Mouse (Mus musculus) intestine, embryonic 15.5 days (tissue): ENCODE results near the gene Lrrc8d. TPM values are rescaled to one million over a fixed set of nuclear protein-coding genes. Genes with fewer than 3 reads are reported as not detected.

ENCODE experiments used
- ATAC-seq: fragments of 200-750 bp; cut with Nextera tagmentation; 2 replicates; pipeline ENCODE4 v1.8.0; 2017; ENCODE audit warnings: moderate TSS enrichment, moderate library complexity
- H3K27ac ChIP-seq: fragments of 300-500 bp; sonication (generic); 2 replicates; pipeline ENCODE4 v1.5.1; 2015; ENCODE audit warnings: mild to moderate bottlenecking, inconsistent platforms
- H3K27me3 ChIP-seq: fragments of 300-500 bp; sonication (generic); replicated peaks from 2 replicates; pipeline ENCODE4 v1.6.1; 2015; ENCODE audit warnings: inconsistent platforms
- H3K36me3 ChIP-seq: fragments of 300-500 bp; sonication (generic); 2 replicates; pipeline ENCODE4 v1.6.1; 2015; ENCODE audit warnings: inconsistent platforms
- H3K4me1 ChIP-seq: fragments of 300-500 bp; sonication (generic); replicated peaks from 2 replicates; pipeline ENCODE4 v1.6.1; 2015; ENCODE audit warnings: inconsistent platforms
- H3K4me2 ChIP-seq: fragments of 300-500 bp; sonication (generic); replicated peaks from 2 replicates; pipeline ENCODE4 v1.6.1; 2015; ENCODE audit warnings: mild to moderate bottlenecking, inconsistent platforms
- H3K4me3 ChIP-seq: fragments of 300-500 bp; sonication (generic); replicated peaks from 2 replicates; pipeline ENCODE4 v1.5.1; 2015; ENCODE audit warnings: inconsistent platforms
- H3K9ac ChIP-seq: fragments of 300-500 bp; sonication (generic); 2 replicates; pipeline ENCODE4 v1.6.1; 2015; ENCODE audit warnings: inconsistent platforms
- H3K9me3 ChIP-seq: fragments of 300-500 bp; sonication (generic); 2 replicates; pipeline ENCODE4 v1.6.1; 2016; ENCODE audit warnings: inconsistent platforms
- WGBS: fragments of 180-500 bp; shearing (Covaris S2); methylation state at CpG from one replicate; pipeline ENCODE4 v1.1.7; 2015; 5-methylcytosine and 5-hydroxymethylcytosine counted together
- polyA plus RNA-seq: library from polyadenylated mRNA; unstranded; fragments of >200 nt; fragmentation: Nextera tagmentation; extraction: Ambion mirVana; gene quantifications from 2 replicates; pipeline ENCODE4 v1.2.1, GENCODE M21; 2015

The Lrrc8d gene
- 14.8 and 16.2 TPM in 2 replicates for polyA plus RNA-seq

- Histone ChIP-seq H3K9ac (peak within 1 kb of the TSS; percentile 87), H3K36me3 (no peaks in the 10 kb centered on the region), H3K4me3 (peak within 1 kb of the TSS; percentile 73), H3K4me2 (peak within 1 kb of the TSS; percentile 92), H3K27me3 (0 out of 2 replicates have a peak, but pooled peaks cover 2% of the 10 kb centered on the region), H3K9me3 (no peaks in the 10 kb centered on the region), H3K4me1 (peaks cover 15% of the 10 kb centered on the region; the same call in 1 of the 2 replicates), H3K27ac (peak within 1 kb of the TSS; percentile 94)
- WGBS = 2% methylated on average over 59 of the region's 60 CpGs
- peak; percentile 84 for ATAC-seq
Observed at GRCm38 (mm10) chr5:105699141-105700069, at the start of gene Lrrc8d. TSS of gene Lrrc8d (plus strand) at chr5:105699969.

- WGBS = 85% methylated on average over 8 of the region's 8 CpGs
- no peak overlapping the region for H3K4me3 ChIP-seq
- no peaks in the 10 kb centered on the region for H3K27me3 ChIP-seq
- peaks cover 12% of the 10 kb centered on the region; the same call in 1 of the 2 replicates for H3K4me1 ChIP-seq
- peak overlapping the region; percentile 30; the same call in 1 of the 2 replicates for H3K4me2 ChIP-seq
- H3K27ac ChIP-seq = no peak overlapping the region
- no peak for ATAC-seq
- H3K9ac ChIP-seq = no peak overlapping the region
- H3K36me3 ChIP-seq = no peaks in the 10 kb centered on the region
- H3K9me3 ChIP-seq = no peaks in the 10 kb centered on the region
Observed at GRCm38 (mm10) chr5:105650728-105651479, 48.9 kb upstream of the Lrrc8d start.

- no peak overlapping the region for H3K9ac ChIP-seq
Observed at GRCm38 (mm10) chr5:105651561-105651991, 48.2 kb upstream of the Lrrc8d start.

GRCm38 (mm10) chr5:105654237-105655063 is 45.3 kb upstream of the Lrrc8d start:
- 21% methylated on average over 15 of the region's 15 CpGs for WGBS
- H3K9ac ChIP-seq = no peak overlapping the region

More at GRCm38 (mm10) chr5:105651561-105651991, 48.2 kb upstream of the Lrrc8d start:
- H3K4me2 ChIP-seq = peak overlapping the region; percentile 30; the same call in 1 of the 2 replicates
- H3K27ac ChIP-seq = no peak overlapping the region
- no peak for ATAC-seq
- H3K9me3 ChIP-seq = no peaks in the 10 kb centered on the region
- 35% methylated on average over 11 of the region's 11 CpGs for WGBS
- no peaks in the 10 kb centered on the region for H3K36me3 ChIP-seq
- H3K4me1 ChIP-seq = peaks cover 12% of the 10 kb centered on the region; the same call in 1 of the 2 replicates
- no peak overlapping the region for H3K4me3 ChIP-seq
- no peaks in the 10 kb centered on the region for H3K27me3 ChIP-seq

GRCm38 (mm10) chr5:105655100-105655734 is 44.6 kb upstream of the Lrrc8d start:
- H3K9me3 ChIP-seq = no peaks in the 10 kb centered on the region
- WGBS = 76% methylated on average over 12 of the region's 12 CpGs
- no peak overlapping the region for H3K9ac ChIP-seq
- H3K36me3 ChIP-seq = no peaks in the 10 kb centered on the region
- H3K27ac ChIP-seq = no peak overlapping the region
- 0 out of 2 replicates have a peak, but pooled peaks cover 5% of the 10 kb centered on the region for H3K4me1 ChIP-seq
- H3K4me3 ChIP-seq = no peak overlapping the region
- H3K4me2 ChIP-seq = no peak overlapping the region
- ATAC-seq = 0 out of 2 replicates have a peak, but pooled peaks have one; percentile 15
- no peaks in the 10 kb centered on the region for H3K27me3 ChIP-seq

More at GRCm38 (mm10) chr5:105654237-105655063, 45.3 kb upstream of the Lrrc8d start:
- peak; percentile 75 for ATAC-seq
- no peaks in the 10 kb centered on the region for H3K36me3 ChIP-seq
- no peak overlapping the region for H3K27ac ChIP-seq
- no peak overlapping the region for H3K4me3 ChIP-seq
- H3K9me3 ChIP-seq = no peaks in the 10 kb centered on the region
- H3K27me3 ChIP-seq = no peaks in the 10 kb centered on the region
- peaks cover 7% of the 10 kb centered on the region; the same call in 1 of the 2 replicates for H3K4me1 ChIP-seq
- no peak overlapping the region for H3K4me2 ChIP-seq

GRCm38 (mm10) chr5:105661894-105662293 is 37.9 kb upstream of the Lrrc8d start:
- Histone ChIP-seq H3K4me2 (no peak overlapping the region), H3K9ac (no peak overlapping the region), H3K4me3 (no peak overlapping the region), H3K9me3 (no peaks in the 10 kb centered on the region), H3K36me3 (no peaks in the 10 kb centered on the region), H3K4me1 (no peaks in the 10 kb centered on the region), H3K27me3 (no peaks in the 10 kb centered on the region), H3K27ac (no peak overlapping the region)
- WGBS = 85% methylated on average over 5 of the region's 5 CpGs
- no peak for ATAC-seq

- Histone ChIP-seq H3K9me3 (no peaks in the 10 kb centered on the region), H3K27me3 (no peaks in the 10 kb centered on the region), H3K27ac (no peak overlapping the region), H3K36me3 (no peaks in the 10 kb centered on the region), H3K4me2 (no peak overlapping the region), H3K4me1 (no peaks in the 10 kb centered on the region), H3K4me3 (no peak overlapping the region), H3K9ac (no peak overlapping the region)
- WGBS = 83% methylated on average over 5 of the region's 5 CpGs
- ATAC-seq = no peak
Observed at GRCm38 (mm10) chr5:105666930-105667329, 32.8 kb upstream of the Lrrc8d start.

- no peak overlapping the region for H3K27ac ChIP-seq
- no peak overlapping the region for H3K4me2 ChIP-seq
- no peak overlapping the region for H3K9ac ChIP-seq
- 74% methylated on average over 6 of the region's 6 CpGs for WGBS
- H3K9me3 ChIP-seq = no peaks in the 10 kb centered on the region
- no peaks in the 10 kb centered on the region for H3K4me1 ChIP-seq
- no peaks in the 10 kb centered on the region for H3K27me3 ChIP-seq
- H3K4me3 ChIP-seq = no peak overlapping the region
- no peaks in the 10 kb centered on the region for H3K36me3 ChIP-seq
- ATAC-seq = no peak
Observed at GRCm38 (mm10) chr5:105667411-105667810, 32.4 kb upstream of the Lrrc8d start.

- no peak for ATAC-seq
- Histone ChIP-seq H3K36me3 (no peaks in the 10 kb centered on the region), H3K27ac (no peak overlapping the region), H3K9me3 (no peaks in the 10 kb centered on the region), H3K9ac (no peak overlapping the region), H3K4me3 (no peak overlapping the region), H3K4me2 (no peak overlapping the region), H3K4me1 (0 out of 2 replicates have a peak, but pooled peaks cover 4% of the 10 kb centered on the region), H3K27me3 (no peaks in the 10 kb centered on the region)
- 92% methylated on average over 2 of the region's 2 CpGs for WGBS
Observed at GRCm38 (mm10) chr5:105669086-105669485, 30.7 kb upstream of the Lrrc8d start.

- 68% methylated on average over 10 of the region's 10 CpGs for WGBS
- H3K9me3 ChIP-seq = no peaks in the 10 kb centered on the region
- ATAC-seq = no peak
- no peak overlapping the region for H3K4me3 ChIP-seq
- H3K9ac ChIP-seq = no peak overlapping the region
- no peak overlapping the region for H3K4me2 ChIP-seq
- H3K27ac ChIP-seq = no peak overlapping the region
- no peaks in the 10 kb centered on the region for H3K27me3 ChIP-seq
- no peaks in the 10 kb centered on the region for H3K36me3 ChIP-seq
- H3K4me1 ChIP-seq = 0 out of 2 replicates have a peak, but pooled peaks cover 4% of the 10 kb centered on the region
Observed at GRCm38 (mm10) chr5:105669508-105670353, 30.0 kb upstream of the Lrrc8d start.
